Comparison of ENCODE assay signal across 14 mouse cellular contexts in genomic region chr11:117958197-117958596, GRCm38 (mm10). TPM values are rescaled to one million over a fixed set of nuclear protein-coding genes. Genes with fewer than 3 reads are reported as not detected.
DNase-seq lines count a peak whose midpoint lies in the region; ATAC-seq and TF ChIP-seq lines count a peak whose summit lies in the region.
"Had no signal": no experiment of that assay in that cellular context is flagged by ENCODE, and none has a peak within 500 bp of the region (broad histone marks: within the 10 kb centered on the region; RNA-seq: fewer than 3 reads in every experiment).

No protein-coding gene starts in this region.

- DNase-seq in adrenal gland, adult 2 months: peak; percentile 88
- no peak for DNase-seq in adrenal gland, adult 18-20 months (ENCODE audit: low spot score in 2 of 2)
- DNase-seq in layer of hippocampus, adult 9-11 months: peak; percentile 27
- DNase-seq in layer of hippocampus, adult 2 months (ENCODE audit: low spot score in 2 of 2): no peak
- peak; percentile 85 for DNase-seq in adrenal gland, postnatal 14 days
- no peak for DNase-seq in urinary bladder, adult 18-20 months (ENCODE audit: low spot score in 2 of 2)
- no peak for DNase-seq in right cerebral cortex, postnatal 36 days (ENCODE audit: low spot score in 2 of 2)
- DNase-seq: B cell, adult 2 months; right cerebral cortex, postnatal 4 days; thymus, postnatal 14 days had no signal

- peak; percentile 30 for ATAC-seq in megakaryocyte, adult 5-6 weeks (ENCODE audit: poor library complexity, severe bottlenecking)
- ATAC-seq: forebrain, embryonic 13.5 days had no signal

- TF ChIP-seq CTCF in layer of hippocampus, adult 2 months (conservative IDR thresholded peaks at IDR 0.05): no peak

- H3K4me3 ChIP-seq in layer of hippocampus, adult 2 months: no peak overlapping the region
- H3K4me3 ChIP-seq: forebrain, embryonic 13.5 days; heart, embryonic 15.5 days had no signal

- H3K27ac ChIP-seq in layer of hippocampus, adult 2 months: no peak overlapping the region
- H3K27ac ChIP-seq: forebrain, embryonic 13.5 days; heart, embryonic 15.5 days; liver, embryonic 14.5 days had no signal

RNA-seq across cellular contexts. Expression of gene Socs3, which starts 11.7 kb away (rescaled TPM):
- total RNA-seq in adrenal gland, adult 2 months (2021): 1 to 10 TPM; 3.2 to 6.9 TPM
- 14.1 and 14.8 TPM in 2 replicates for polyA plus RNA-seq in adrenal gland, adult 2 months (2012; rRNA removed)
- total RNA-seq in adrenal gland, adult 18-20 months (2021): 1 to 10 TPM; 4.2 to 5.6 TPM
- 1 to 10 TPM in 1 of 2 experiments, under 1 TPM in 1; 0.92 to 1.3 TPM for total RNA-seq in layer of hippocampus, adult 2 months (2021)
- 4.8 and 6.5 TPM in 2 replicates for total RNA-seq in adrenal gland, postnatal 14 days (2021)
- total RNA-seq in megakaryocyte, adult 5-6 weeks (2015): 2.0 and 3.1 TPM in 2 replicates
- total RNA-seq in megakaryocyte, adult 5-6 weeks (2017): 3.2 and 5.1 TPM in 2 replicates

RNA-seq across cellular contexts. Expression of gene Pgs1, which starts 27.9 kb away (rescaled TPM):
- total RNA-seq in adrenal gland, adult 2 months (2021): 10 to 100 TPM; 53.9 to 54.5 TPM
- polyA plus RNA-seq in adrenal gland, adult 2 months (2012; rRNA removed): 99.4 and 165 TPM in 2 replicates
- 10 to 100 TPM; 47.8 to 65.5 TPM for total RNA-seq in adrenal gland, adult 18-20 months (2021)
- 10 to 100 TPM; 76.2 to 81.3 TPM for total RNA-seq in layer of hippocampus, adult 2 months (2021)
- total RNA-seq in adrenal gland, postnatal 14 days (2021): 32.9 and 39.2 TPM in 2 replicates
- total RNA-seq in megakaryocyte, adult 5-6 weeks (2015): 18.7 and 22.4 TPM in 2 replicates
- 26.7 and 27.2 TPM in 2 replicates for total RNA-seq in megakaryocyte, adult 5-6 weeks (2017)

Comparison
In these comparisons a context has a peak if more than half of its experiments do, and no peak if none do; other contexts are left out.
1. DNase-seq: peak in adrenal gland, adult 2 months (single experiment), layer of hippocampus, adult 9-11 months (single experiment) and adrenal gland, postnatal 14 days (single experiment); none in adrenal gland, adult 18-20 months (0 of 2), layer of hippocampus, adult 2 months (0 of 2), urinary bladder, adult 18-20 months (0 of 2) and right cerebral cortex, postnatal 36 days (0 of 2).